8 mouse cellular contexts compared by ENCODE assay signal in genomic region chr15:97781961-97782748, GRCm38 (mm10). TPM values are rescaled to one million over a fixed set of nuclear protein-coding genes. Genes with fewer than 3 reads are reported as not detected.
A peak's percentile ranks its signal among the peaks of the same experiment; 100 is the strongest.
DNase-seq lines count a peak whose midpoint lies in the region; ATAC-seq and TF ChIP-seq lines count a peak whose summit lies in the region.

No protein-coding gene starts in this region.

- H3K9me3 ChIP-seq in embryonic facial prominence, embryonic 15.5 days (replicated peaks) = no peaks in the 10 kb centered on the region
- no peaks in the 10 kb centered on the region for H3K9me3 ChIP-seq in hindbrain, embryonic 13.5 days
- no peaks in the 10 kb centered on the region for H3K9me3 ChIP-seq in liver, embryonic 16.5 days (replicated peaks; ENCODE audit: control insufficient read depth, low read length)

- no peaks in the 10 kb centered on the region for H3K27me3 ChIP-seq in embryonic facial prominence, embryonic 15.5 days
- H3K27me3 ChIP-seq in hindbrain, embryonic 13.5 days = peaks cover 23% of the 10 kb centered on the region
- peaks cover 11% of the 10 kb centered on the region for H3K27me3 ChIP-seq in liver, embryonic 16.5 days (ENCODE audit: control insufficient read depth, insufficient read depth, low read depth, low read length)

- TF ChIP-seq CTCF in lung, adult 2 months (IDR thresholded peaks at IDR 0.05; ENCODE audit: insufficient read depth, low read length) = no peak

- peak overlapping the region; percentile 42 for H3K4me2 ChIP-seq in embryonic facial prominence, embryonic 15.5 days (replicated peaks)
- H3K4me2 ChIP-seq in hindbrain, embryonic 13.5 days = peak overlapping the region; percentile 8; the same call in 1 of the 2 replicates
- peak overlapping the region; percentile 44 for H3K4me2 ChIP-seq in liver, embryonic 16.5 days (ENCODE audit: low read depth, low read length)

- no peak for DNase-seq in lung, adult 2 months
- DNase-seq in lung, postnatal 14 days = no peak
- DNase-seq in urinary bladder, postnatal 4 days (ENCODE audit: low spot score in 2 of 2) = no peak
- no peak for DNase-seq in left cerebral cortex, adult 11 months (ENCODE audit: low spot score)
- DNase-seq in layer of hippocampus, postnatal 36 days = no peak

- no peak; the same call in 1 of the 2 replicates for ATAC-seq in embryonic facial prominence, embryonic 15.5 days (ENCODE audit: insufficient number of reproducible peaks, low FRiP score, low TSS enrichment, low read depth)
- ATAC-seq in hindbrain, embryonic 13.5 days (ENCODE audit: low FRiP score) = no peak
- ATAC-seq in liver, embryonic 16.5 days (ENCODE audit: low read depth) = no peak

- H3K4me1 ChIP-seq in lung, adult 2 months (ENCODE audit: control insufficient read depth, insufficient read depth, low read length) = peaks cover 33% of the 10 kb centered on the region
- peaks cover 66% of the 10 kb centered on the region for H3K4me1 ChIP-seq in embryonic facial prominence, embryonic 15.5 days
- H3K4me1 ChIP-seq in hindbrain, embryonic 13.5 days (replicated peaks) = peaks cover 33% of the 10 kb centered on the region
- peaks cover 29% of the 10 kb centered on the region for H3K4me1 ChIP-seq in liver, embryonic 16.5 days (ENCODE audit: control insufficient read depth, low read depth, low read length)

- H3K4me3 ChIP-seq in lung, adult 2 months (replicated peaks; ENCODE audit: extremely low read depth, low read depth, low read length) = peak overlapping the region; percentile 41
- peak overlapping the region; percentile 15 for H3K4me3 ChIP-seq in embryonic facial prominence, embryonic 15.5 days (replicated peaks)
- H3K4me3 ChIP-seq in hindbrain, embryonic 13.5 days = no peak overlapping the region
- peak overlapping the region; percentile 33; the same call in 1 of the 2 replicates for H3K4me3 ChIP-seq in liver, embryonic 16.5 days (ENCODE audit: low read depth, low read length)

- H3K27ac ChIP-seq in embryonic facial prominence, embryonic 15.5 days (replicated peaks) = peak overlapping the region; percentile 85
- 0 out of 2 replicates have a peak overlapping the region, but pooled peaks have one; percentile 8 for H3K27ac ChIP-seq in hindbrain, embryonic 13.5 days
- no peak overlapping the region for H3K27ac ChIP-seq in liver, embryonic 16.5 days (ENCODE audit: low read length)

- 33% methylated on average over 24 of the region's 24 CpGs for WGBS in lung, adult 2 months
- whole genome bisulfite sequencing in embryonic facial prominence, embryonic 15.5 days = 5% methylated on average over 24 of the region's 24 CpGs
- WGBS in hindbrain, embryonic 13.5 days = 10% methylated on average over 24 of the region's 24 CpGs
- 26% methylated on average over 24 of the region's 24 CpGs for WGBS in liver, embryonic 16.5 days (ENCODE audit: insufficient replicate concordance)

- TF ChIP-seq POLR2A in lung, adult 2 months (IDR thresholded peaks at IDR 0.05; ENCODE audit: borderline replicate concordance, extremely low read depth, low read depth, low read length) = no peak

- no peak overlapping the region for H3K9ac ChIP-seq in embryonic facial prominence, embryonic 15.5 days
- peak overlapping the region; percentile 9; the same call in 1 of the 2 replicates for H3K9ac ChIP-seq in hindbrain, embryonic 13.5 days
- H3K9ac ChIP-seq in liver, embryonic 16.5 days (ENCODE audit: low read depth, low read length) = no peak overlapping the region

- no peaks in the 10 kb centered on the region for H3K36me3 ChIP-seq in embryonic facial prominence, embryonic 15.5 days
- no peaks in the 10 kb centered on the region for H3K36me3 ChIP-seq in hindbrain, embryonic 13.5 days
- H3K36me3 ChIP-seq in liver, embryonic 16.5 days (ENCODE audit: control insufficient read depth, insufficient read depth) = no peaks in the 10 kb centered on the region

RNA-seq across cellular contexts. Expression of gene Slc48a1, which starts 3.8 kb away (rescaled TPM):
- 158 and 174 TPM in 2 replicates for polyA plus RNA-seq in lung, adult 2 months (2012; rRNA removed)
- 51.2 and 52.7 TPM in 2 replicates for polyA plus RNA-seq in embryonic facial prominence, embryonic 15.5 days (2015; fragmentation: Nextera tagmentation; extraction: Ambion mirVana)
- polyA plus RNA-seq in hindbrain, embryonic 13.5 days (2015; fragmentation: Nextera tagmentation; extraction: Ambion mirVana) = 59.8 and 62.9 TPM in 2 replicates
- 98.9 and 103 TPM in 2 replicates for polyA plus RNA-seq in liver, embryonic 16.5 days (2015; fragmentation: Nextera tagmentation; extraction: Ambion mirVana)
- 100 to 1,000 TPM; 133 to 137 TPM for total RNA-seq in layer of hippocampus, postnatal 36 days (2021)

RNA-seq across cellular contexts. Expression of gene Rapgef3, which starts 14.4 kb away (rescaled TPM):
- 94.2 and 133 TPM in 2 replicates for polyA plus RNA-seq in lung, adult 2 months (2012; rRNA removed)
- 11.8 and 12.9 TPM in 2 replicates for polyA plus RNA-seq in embryonic facial prominence, embryonic 15.5 days (2015; fragmentation: Nextera tagmentation; extraction: Ambion mirVana)
- polyA plus RNA-seq in hindbrain, embryonic 13.5 days (2015; fragmentation: Nextera tagmentation; extraction: Ambion mirVana) = 10.4 and 10.8 TPM in 2 replicates
- polyA plus RNA-seq in liver, embryonic 16.5 days (2015; fragmentation: Nextera tagmentation; extraction: Ambion mirVana) = 1.6 and 2.1 TPM in 2 replicates
- total RNA-seq in layer of hippocampus, postnatal 36 days (2021) = 10 to 100 TPM; 41.0 to 59.9 TPM

RNA-seq across cellular contexts. Expression of gene Endou, which starts 51.0 kb away (rescaled TPM):
- 4.0 and 18.9 TPM in 2 replicates for polyA plus RNA-seq in lung, adult 2 months (2012; rRNA removed)
- 35.2 and 35.9 TPM in 2 replicates for polyA plus RNA-seq in embryonic facial prominence, embryonic 15.5 days (2015; fragmentation: Nextera tagmentation; extraction: Ambion mirVana)
- 0.21 and 0.29 TPM in 2 replicates for polyA plus RNA-seq in hindbrain, embryonic 13.5 days (2015; fragmentation: Nextera tagmentation; extraction: Ambion mirVana)
- polyA plus RNA-seq in liver, embryonic 16.5 days (2015; fragmentation: Nextera tagmentation; extraction: Ambion mirVana) = 0.06 and 0.21 TPM in 2 replicates
- under 1 TPM; 0.27 to 0.71 TPM for total RNA-seq in layer of hippocampus, postnatal 36 days (2021)
